In the genomic region with DNA sequence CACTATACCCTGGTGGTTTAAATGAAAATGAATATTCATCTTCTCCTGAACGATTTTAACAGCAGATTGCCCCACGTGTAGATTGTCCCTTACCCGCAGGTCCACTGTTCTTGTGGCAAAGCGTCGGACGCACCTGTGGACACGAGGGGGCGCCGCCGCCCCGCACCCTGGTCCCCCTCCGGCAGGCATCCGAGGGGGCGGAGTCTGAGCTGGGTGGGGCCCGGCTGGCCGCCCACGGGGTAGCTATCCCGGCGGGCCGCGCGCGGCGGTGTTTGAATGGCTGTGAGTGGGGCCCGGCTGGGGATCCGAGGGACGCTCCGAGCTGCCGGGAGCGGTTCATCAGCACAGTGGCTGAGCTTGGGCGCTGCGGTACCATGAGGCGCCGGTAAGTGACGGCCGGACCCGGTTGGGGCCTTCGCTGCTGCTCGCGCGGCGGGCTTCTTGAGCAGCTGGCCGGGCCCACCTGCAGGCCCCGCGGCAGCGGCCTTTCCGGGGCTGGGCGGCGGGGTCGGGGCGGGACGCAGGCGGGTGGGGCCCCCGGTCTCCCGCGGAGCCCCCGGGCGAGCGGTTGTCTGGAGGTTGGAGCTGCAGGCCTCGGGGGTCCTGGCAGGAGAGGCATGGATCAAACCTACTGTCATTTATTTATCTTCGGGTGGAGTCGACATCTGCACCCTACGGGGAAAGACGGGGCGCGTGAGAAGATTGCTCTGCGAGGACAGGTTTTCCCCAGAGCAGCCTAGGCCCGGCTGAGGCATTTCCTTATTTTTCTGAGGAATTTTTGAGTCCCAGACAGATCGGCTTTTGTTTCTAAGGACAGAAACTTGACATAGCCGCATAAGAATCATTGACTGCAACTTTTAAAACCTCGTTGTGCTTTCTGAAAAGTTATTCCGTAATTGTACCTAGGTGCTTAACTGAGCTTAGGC, we compare ENCODE assay signal across 7 mouse cellular contexts. TPM values are rescaled to one million over a fixed set of nuclear protein-coding genes. Genes with fewer than 3 reads are reported as not detected.
DNase-seq lines count a peak whose midpoint lies in the region; ATAC-seq lines count a peak whose summit lies in the region.

TSS of gene Katnbl1 (plus strand) at position 239 of the 926 bp plus-strand sequence.

- no peaks in the 10 kb centered on the region for H3K9me3 ChIP-seq in intestine, embryonic 15.5 days
- no peaks in the 10 kb centered on the region for H3K9me3 ChIP-seq in midbrain, embryonic 10.5 days (replicated peaks)

- 0 out of 2 replicates have a peak, but pooled peaks cover 3% of the 10 kb centered on the region for H3K4me1 ChIP-seq in intestine, embryonic 15.5 days (replicated peaks)
- peaks cover 16% of the 10 kb centered on the region for H3K4me1 ChIP-seq in midbrain, embryonic 10.5 days

- H3K27ac ChIP-seq in intestine, embryonic 15.5 days, result peak within 1 kb of the TSS; percentile 90
- H3K27ac ChIP-seq in midbrain, embryonic 10.5 days (replicated peaks), result peak within 1 kb of the TSS; percentile 98

- DNase-seq in adrenal gland, adult (ENCODE audit: inconsistent age in 2 of 2, low spot score in 1 of 2), result peak; percentile 95 to 98
- peak; percentile 96 for DNase-seq in embryo, embryonic 10.5 days (ENCODE audit: low spot score)
- peak; percentile 92 for DNase-seq in gastrocnemius, postnatal 25 days
- peak; percentile 89 to 93 for DNase-seq in left cerebral cortex, postnatal 25 days (ENCODE audit: low spot score in 2 of 2)
- DNase-seq in midbrain, embryonic 10.5 days (ENCODE audit: low spot score), result peak; percentile 94
- DNase-seq in right cerebral cortex, postnatal 4 days, result peak; percentile 97

- intact Hi-C loops in left cerebral cortex, postnatal 25 days (cut with DNase I), result loop anchor here (2.0 to 5.0 kb wide), 3 partner anchors 76 to 388 kb away; partner anchors contain the start of genes Chrm5 and Emc7

- peak within 1 kb of the TSS; percentile 96 for H3K4me3 ChIP-seq in intestine, embryonic 15.5 days (replicated peaks)
- peak within 1 kb of the TSS; percentile 95 for H3K4me3 ChIP-seq in midbrain, embryonic 10.5 days

- H3K4me2 ChIP-seq in intestine, embryonic 15.5 days (replicated peaks), result peak within 1 kb of the TSS; percentile 66

- H3K27me3 ChIP-seq in intestine, embryonic 15.5 days (replicated peaks), result no peaks in the 10 kb centered on the region
- no peaks in the 10 kb centered on the region for H3K27me3 ChIP-seq in midbrain, embryonic 10.5 days (ENCODE audit: low read depth, poor library complexity, severe bottlenecking)

- ATAC-seq in intestine, embryonic 15.5 days, result peak; percentile 100

- under 1% methylated on average over 70 of the region's 72 CpGs for WGBS in intestine, embryonic 15.5 days
- under 1% methylated on average over 72 of the region's 72 CpGs for WGBS in midbrain, embryonic 10.5 days

- H3K36me3 ChIP-seq in intestine, embryonic 15.5 days, result no peaks in the 10 kb centered on the region
- H3K36me3 ChIP-seq in midbrain, embryonic 10.5 days, result peaks cover 6% of the 10 kb centered on the region; the same call in 1 of the 2 replicates

- peak within 1 kb of the TSS; percentile 97 for H3K9ac ChIP-seq in intestine, embryonic 15.5 days

RNA-seq across cellular contexts. Expression of gene Katnbl1, which starts in this region (rescaled TPM):
- 1 to 10 TPM; 2.8 to 3.1 TPM for total RNA-seq in gastrocnemius, postnatal 25 days (2021)
- 35.2 and 43.0 TPM in 2 replicates for polyA plus RNA-seq in intestine, embryonic 15.5 days (2015; fragmentation: Nextera tagmentation; extraction: Ambion mirVana)
- 10 to 100 TPM; 13.2 to 13.8 TPM for total RNA-seq in left cerebral cortex, postnatal 25 days (2021)
- 41.2 and 42.2 TPM in 2 replicates for polyA plus RNA-seq in midbrain, embryonic 10.5 days (2016; fragmentation: Nextera tagmentation; extraction: Ambion mirVana)

Comparison
In these comparisons a context has a peak if more than half of its experiments do, and no peak if none do; other contexts are left out.
1. Peak in every context shown above with its lines: DNase-seq, ATAC-seq, H3K4me3 ChIP-seq and H3K27ac ChIP-seq.